Mouse (Mus musculus) thymus, postnatal 36 days (tissue): ENCODE measurements around the gene BC029722.
A peak's percentile ranks its signal among the peaks of the same experiment; 100 is the strongest.

ENCODE experiments used
- DNase-seq, 2 experiments: peaks; one replicate each; pipeline ENCODE4 v3.0.0; 2022; ENCODE audit warnings: mixed read lengths in 2 of 2

Gene BC029722

DNA sequence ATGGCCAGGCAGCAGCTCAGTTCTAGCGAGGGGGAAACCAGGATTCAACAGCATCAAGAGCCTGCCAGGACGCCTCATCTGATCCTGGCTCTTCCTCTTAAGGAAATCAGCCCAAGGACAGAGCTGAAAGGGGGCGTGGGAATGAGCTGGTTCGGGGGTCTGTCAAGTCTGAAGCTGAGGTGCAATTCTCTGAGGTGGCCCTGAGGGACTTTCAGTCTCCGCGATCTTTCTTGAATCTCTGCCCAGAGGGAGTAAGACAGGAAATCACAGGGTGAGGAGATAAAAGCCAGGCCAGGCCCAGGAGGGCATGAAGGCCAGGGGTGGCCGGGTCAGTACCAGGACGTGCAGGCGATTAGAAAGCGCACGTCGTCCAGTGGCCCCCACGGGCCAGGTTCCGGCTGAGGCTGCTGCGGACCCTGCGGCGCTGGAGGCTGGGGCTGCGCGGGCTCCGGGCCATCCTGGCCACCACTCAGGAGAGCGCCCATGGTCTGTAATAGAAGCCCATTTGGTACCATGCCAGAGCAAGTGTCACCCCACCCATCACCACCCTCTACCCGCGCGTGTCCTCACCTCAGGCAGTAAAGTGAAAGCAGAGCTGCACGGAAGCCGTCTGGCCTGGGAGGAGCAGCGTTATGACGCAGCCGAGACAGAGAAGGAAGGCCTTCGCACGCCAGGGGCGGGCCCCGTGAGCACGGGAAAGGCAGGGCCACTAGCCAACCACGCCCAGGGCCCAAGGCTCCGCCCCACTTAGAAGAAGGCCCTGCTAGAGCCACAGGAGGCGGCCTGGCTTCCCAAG lies 432 bp downstream of the BC029722 start:
- DNase-seq = peak; percentile 93 to 95

DNA sequence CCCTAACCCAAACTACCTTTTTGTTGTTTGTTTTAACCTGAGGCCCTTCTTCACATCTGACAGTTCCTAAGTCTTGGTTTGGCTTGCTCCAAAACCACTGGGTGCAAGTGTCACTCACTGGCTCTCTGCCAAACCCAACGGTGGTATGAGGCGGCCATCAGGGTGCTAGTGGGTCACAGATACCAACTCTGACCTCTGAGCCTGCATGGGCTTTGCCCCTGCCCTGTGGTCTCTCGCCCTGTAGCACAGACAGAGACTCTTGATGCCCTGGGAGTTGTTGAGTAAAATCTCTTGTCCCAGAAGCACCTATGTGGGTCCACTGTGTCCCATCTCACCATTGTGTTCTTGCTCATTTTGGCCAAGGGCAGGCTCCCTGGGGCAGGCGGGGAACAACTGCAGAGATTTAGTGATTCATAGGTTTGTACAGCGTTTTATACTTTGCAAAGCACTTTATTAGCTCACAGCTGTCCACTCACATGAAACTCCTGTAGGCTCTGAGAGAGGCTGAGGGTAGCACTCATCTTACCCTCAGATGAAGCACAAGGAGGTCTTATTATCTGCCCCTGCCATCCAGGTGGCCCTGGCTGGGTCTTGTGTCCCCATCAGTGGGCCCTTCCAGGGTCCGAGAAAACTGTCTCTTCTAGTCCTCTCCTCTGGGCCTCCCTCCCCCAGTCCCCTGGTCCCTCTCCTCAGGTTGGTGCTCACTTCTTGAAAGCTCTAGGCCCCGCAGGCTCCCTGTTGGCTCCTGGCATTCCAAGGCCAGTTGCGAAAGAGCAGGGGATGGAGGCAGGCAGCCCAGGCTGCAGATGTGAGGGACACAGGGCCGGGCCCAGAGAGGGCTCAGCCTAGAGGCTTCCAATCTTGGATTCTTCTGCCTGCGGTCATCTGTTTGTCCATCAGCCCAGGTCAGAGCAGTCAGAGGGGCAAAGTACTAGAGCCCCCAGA lies 1.7 kb downstream of the BC029722 start:
- no peak for DNase-seq

DNA sequence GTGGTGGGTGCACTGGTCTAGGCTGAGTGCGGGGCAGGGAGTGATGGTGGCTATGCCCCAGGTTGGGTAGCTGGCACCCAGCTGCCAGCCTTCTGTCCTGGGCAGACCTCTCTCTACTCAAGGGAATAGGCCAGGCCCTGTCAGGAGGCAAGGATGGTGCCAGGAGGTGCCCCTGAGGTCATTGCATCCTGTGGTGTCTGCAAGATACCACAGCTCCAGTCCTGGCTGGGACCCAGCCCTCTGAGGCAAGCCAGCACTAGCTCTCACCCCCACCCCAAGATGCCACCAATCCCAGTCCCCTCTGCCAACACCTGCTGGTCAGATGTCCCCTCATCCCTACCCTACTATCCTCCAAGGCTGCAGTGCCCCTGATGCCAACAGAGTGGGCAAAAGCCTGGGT lies 3.0 kb downstream of the BC029722 start:
- DNase-seq = no peak

DNA sequence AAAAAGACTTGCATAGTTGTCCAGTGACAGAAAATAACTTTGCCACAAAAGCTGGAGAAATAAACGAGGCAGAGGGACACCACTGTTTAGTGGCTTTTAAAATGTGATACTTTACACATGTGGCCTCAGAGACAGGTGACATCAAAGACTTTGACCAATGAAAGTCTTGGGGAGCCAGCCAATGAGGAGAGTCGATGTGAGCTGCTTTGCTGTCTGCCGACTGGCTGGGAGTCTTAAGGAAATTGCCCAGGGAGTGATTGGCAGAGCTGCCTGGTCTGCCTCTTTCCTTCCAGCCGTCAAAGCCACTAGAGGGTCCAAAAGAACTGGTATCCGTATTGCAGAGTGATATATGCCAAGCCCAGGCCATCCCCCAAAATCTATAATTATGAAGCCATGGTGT lies 4.4 kb downstream of the BC029722 start:
- no peak for DNase-seq

DNA sequence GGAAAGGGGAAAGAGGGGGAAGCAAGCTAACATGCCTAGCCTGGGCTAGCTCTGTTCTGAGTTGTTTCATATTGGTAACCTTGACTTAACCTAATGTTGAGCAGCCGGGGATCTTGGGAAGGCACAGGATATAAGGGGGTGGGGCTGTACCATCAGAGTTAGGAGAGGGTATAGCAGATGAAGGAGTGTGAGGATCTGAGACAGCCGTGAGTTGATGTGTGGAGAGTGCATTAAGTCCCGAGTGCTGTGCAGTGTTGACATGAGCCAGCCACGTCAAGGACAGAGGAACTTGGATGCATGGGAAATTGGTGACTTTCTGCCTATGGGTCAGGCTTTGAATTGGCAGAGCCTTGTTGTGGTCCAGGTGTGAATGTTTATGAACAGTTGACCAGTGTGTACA lies 6.6 kb downstream of the BC029722 start:
- no peak for DNase-seq

DNA sequence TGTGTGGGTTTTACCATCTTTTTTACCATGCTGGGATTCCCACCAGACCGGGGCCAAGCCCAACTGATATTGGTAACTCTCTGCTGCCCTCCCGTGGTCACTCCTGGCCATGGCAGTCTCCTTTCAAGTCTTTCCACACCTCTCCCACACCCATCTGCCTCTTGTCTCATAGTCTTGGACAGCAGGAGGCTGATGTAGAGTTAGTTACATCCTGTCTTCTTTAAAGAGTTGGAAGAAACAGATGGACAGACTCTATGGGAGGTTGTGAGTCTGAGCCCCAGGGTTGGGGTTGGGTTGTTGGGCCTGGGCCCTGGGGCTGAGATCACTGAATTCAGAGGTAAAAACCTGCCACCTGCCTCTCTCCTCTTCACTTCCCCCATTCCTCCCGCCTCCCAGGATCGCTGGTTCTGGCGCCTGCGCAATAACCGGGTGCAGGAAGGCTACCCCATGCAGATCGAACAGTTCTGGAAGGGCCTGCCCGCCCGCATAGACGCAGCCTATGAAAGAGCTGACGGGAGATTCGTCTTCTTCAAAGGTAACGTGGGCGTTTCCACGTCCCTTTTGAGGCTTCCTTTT lies 7.3 kb downstream of the BC029722 start:
- peak; percentile 69 to 75 for DNase-seq

DNA sequence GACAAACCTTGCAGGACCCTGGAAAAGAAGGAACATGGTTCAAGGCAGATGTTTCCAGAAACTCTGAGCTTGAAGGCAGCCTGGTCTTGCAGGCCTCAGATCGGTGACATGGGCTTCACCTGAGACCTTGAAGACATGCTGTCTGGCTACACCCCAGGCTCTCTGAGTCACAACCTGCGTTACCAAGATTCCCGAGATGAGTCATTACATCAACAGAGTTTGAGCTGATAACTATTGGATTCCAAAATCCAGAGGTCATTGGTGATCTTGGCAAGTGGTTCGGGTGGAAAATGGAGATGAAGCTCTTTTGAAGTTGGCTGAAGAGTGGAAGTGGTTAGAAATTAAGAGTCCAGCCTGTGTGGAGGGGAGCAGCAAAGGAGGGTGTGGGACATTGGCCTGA lies 9.6 kb downstream of the BC029722 start:
- DNase-seq = no peak

DNA sequence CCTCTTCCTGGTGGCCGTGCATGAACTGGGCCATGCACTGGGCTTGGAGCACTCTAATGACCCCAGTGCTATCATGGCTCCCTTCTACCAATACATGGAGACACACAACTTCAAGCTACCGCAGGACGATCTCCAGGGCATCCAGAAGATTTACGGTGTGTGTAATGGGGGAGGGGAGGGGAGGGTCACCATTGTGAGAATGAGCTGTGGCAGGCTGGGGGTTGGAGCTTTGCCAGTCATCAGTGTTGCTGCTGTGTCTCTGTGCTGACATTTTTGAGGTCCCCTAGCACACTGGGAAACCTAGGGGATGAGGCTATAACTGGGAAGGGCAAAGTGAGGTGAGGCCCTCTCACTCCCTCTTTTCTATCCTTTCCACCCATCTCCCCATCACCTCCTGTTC lies 11.8 kb downstream of the BC029722 start:
- no peak for DNase-seq

DNA sequence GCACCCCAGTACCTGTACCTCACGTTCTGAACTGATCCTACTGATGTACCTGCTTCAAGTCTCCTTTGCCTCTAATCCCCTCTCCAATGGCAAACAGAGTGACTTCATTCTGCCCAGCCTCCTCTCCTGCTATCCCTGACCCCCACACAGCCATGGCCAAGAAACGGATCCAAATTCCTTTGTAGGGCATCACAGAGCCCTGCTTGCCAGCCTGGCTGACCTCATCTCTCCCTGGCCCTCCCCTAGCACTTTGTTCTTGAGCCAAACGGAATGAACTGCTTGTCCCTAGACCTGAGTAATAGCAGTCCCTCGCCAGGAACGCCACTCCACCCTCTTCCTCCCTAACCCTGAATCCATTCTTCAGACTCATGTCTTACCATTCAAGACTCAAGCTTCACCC lies 12.7 kb downstream of the BC029722 start:
- DNase-seq = no peak

DNA sequence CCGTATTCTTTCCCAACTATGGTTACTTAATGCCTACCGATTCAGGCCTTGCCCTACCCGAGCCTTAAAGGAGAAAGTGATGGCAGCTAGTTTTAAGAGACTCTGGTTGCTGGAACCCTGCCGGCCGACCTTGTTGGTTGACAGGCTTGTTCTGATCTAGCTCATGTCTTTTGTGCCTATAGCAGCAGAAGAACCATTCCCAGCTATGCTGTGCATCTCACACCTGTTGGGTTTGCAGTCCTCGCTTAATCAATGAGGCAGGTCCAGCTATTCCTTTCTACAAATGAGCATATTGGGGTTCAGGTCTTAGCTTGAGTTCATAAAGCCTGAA lies 13.3 kb downstream of the BC029722 start:
- DNase-seq = no peak

DNA sequence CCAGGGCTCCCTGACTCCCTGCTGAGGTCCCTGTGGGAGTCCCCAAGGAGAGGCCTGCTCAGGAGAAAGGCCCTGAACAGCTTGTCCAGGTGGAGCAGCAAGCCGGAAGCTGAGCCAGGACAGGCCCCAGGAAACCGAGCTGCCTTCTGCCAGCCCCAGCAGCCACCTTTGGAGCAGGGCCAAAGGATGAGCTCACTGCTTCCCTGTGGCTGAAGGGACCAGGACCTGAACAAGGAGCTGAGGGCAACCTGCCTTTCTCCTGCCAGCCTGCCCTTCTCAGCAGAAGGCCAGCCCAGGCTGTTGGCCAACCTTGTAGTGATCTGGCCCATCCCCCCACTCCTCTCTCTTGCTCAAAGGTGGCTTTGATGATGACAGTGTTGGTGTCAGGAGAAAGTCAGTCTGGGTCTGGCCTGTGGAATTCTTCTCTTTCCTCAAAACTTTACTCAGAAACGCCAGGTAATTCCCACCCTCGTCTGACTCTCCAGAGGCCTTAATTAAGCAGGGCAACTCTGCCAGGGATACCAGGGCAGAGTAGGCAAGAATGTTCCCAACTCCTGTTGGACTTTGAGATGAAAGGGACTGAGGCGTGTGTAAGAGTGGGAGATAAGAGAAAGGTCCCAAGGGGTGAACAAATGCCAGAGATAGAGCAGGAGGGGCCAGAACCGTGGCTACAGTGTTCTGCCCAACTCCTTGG lies 13.8 kb downstream of the BC029722 start:
- no peak for DNase-seq

DNA sequence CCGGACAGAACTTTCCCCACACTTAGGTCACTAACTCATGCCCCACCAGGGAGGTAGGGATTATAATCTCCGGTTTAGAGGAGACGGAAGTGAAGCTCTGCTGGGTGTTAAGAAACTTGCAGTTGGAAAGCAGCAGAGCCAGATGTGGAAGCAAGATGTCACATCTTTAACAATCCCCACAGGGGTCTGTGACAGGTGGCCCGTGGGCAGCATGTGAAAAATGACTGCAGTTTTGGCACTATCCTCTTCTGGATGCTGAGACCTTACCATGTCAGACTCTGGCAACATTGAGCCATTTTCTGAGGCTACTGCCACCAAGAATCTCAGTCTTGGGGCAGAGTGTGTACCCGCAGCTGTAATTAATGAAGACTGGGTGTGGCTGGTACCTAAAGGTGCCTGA lies 15.2 kb downstream of the BC029722 start:
- no peak for DNase-seq

DNA sequence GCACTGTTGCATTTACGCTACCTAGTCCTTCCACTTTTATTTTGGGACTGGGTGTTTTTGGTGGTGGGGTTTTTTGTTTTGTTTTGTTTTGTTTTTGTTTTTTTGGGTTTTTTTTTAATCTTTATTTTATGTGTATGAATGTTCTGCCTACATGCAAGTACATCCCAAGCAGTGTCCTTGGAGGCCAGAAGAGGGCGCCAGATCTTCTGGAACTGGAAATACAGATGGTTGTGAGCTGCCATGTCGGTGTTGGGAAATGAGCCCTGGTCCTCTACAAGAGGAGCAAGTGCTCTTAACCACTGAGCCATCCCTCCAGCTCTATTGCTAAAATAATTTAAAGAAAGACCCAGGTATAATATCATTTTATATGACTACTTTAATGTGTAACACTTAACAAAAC lies 16.5 kb downstream of the BC029722 start:
- DNase-seq = no peak

DNA sequence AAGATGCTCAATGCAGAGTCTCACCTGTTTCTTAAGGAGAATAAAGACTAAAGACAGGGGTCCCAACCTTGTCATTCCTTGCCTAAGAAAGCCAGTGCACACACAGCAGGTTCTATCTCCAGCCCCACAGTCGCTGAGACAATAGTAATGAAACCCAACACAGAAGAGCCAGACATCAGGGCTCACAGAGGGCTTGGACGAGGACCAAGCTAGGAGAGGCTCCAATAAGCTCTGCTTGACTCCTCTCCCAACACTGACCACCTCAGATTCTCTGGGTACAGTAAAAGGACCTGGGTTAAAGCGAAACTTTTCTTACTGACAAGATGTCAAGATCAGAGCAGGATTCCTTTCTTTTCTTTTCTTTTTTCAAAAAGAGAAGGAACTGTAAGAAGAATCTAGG lies 20.6 kb downstream of the BC029722 start:
- no peak for DNase-seq

DNA sequence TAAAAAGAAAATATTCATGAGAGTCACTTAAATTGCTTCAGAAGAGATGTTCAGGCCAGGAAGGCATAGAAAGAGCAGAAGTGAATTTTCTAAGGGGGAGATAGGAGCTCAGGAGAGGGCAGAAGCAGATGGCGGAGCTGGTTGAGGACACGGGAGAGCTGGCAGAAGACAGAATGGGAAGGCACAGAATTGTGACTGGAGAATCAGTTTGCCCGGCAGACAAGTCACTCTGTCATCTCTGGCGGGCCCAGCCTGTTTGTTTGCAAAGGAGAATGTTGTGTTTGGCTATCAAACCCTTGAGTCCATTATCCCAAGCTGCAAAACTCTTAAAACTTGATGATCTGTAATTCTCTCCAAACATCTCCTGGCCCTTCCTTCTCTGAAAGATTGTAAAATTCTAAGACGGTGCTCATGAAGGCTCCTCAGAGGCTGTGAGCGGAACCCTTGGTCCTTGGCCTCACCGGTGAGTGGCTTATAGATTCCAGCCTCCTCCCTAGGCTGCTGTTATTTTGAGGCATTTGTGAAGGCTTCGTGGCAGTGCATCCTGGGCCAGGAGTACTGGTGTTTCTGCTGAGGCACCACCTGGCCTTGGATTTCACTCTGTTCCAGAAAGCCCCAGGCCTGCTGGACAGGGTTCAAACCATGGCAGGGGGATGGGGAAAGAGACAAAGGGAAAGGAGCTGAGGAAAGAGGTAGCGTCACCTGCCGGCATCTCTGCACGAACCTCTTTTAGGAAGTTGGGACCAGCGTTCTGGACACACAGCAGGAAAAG lies 24.4 kb downstream of the BC029722 start:
- no peak for DNase-seq

DNA sequence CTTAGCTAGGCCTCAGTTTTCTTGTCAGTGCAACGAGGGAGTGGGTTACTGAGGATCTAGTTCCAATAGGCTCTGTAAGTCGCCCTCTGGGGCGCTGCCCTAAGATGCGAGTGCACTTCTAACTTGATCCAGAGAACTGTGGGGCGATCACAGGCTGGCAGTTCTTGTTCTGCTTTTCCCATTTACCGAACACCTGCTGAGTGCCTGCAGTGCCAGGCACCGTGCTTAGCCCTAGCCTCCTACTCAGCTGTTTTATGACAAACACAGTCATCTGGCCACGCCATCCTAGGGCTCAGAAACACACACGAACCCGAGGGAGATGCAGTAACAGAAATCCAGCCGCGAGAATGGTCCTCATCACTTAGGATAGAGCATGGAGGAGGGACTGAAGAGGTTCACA lies 26.3 kb downstream of the BC029722 start:
- DNase-seq = no peak

DNA sequence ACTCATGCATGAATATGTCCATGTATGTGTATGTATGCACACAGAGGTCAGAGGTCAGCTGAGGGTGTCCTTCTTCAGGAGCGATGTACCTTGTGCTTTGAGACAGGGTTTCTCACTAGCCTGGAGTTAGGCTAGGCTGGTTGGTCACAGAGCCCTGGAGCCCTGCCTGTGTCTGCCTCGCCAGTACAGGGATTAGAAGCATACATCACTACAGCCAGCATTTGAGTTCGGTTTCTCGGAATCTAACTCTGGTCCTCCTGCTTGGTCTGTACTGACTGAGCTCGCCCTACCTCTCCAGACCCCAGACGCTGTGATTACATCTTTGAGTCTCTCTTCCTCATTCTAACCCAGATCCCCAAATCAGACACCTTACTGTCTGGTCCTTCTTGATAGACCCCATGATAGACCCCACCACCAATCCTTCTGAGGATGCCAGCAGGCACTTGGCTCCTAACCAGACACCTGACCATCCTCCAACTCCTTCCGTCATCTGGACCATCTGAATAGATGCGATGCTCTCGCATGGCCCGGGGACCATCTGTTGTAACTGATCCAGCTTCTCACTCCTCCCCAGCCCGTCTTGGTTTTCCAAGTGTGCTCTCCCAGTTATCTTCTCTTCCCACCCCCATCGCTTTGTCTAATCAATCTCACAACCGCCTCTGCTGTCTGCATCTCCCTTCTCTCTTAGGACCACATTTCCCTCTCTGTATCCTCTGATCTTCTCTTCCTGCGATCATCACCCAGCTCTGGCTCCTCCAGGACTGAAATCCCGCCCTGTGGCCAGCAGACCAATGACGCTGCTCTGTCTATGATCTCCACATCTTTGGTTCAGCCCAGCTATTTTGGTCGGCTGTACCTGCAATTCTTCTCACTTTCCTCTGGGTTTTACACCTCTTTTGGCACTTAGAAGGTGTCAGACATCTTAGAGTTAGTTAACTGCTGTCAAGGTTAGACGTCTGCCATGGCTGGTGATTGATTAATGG lies 31.0 kb downstream of the BC029722 start:
- no peak for DNase-seq

DNA sequence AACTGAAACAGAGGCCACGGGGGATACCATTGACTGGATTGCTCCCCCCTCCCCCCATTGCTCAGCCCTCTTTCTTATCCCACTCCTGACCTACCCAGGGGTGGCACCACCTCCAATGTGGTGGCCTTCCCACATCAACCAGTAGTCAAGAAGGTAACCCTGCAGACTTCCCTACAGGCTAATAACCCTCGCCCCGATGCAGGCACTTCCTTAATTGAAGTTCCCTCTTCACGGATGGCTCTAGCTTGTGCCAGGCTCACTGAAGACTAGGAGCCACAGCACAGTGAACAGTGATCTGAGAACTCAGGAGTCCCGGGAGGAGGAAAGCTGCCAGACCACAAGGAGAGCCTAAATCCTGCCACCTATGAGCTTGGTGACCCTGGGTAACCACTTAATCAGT lies 32.3 kb downstream of the BC029722 start:
- DNase-seq = no peak

DNA sequence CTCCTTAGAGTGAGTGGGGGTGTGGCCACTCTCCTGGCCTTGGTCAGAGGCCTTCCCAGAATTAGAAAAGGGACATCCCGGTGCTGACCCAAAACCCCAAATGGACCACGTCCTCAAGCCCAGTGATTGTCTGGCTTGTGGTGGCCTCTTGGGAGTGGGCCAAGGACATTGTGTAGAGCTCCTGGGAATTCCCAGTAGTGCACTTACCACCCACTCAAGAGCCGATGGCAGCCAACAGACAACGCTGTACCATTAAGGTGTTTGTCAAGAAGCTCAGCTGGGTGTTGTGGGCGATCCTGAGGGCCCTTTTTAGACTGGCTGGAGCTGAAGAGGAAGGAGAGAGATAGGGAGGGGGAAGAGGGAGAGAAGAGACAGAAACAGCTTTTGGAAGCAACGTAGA lies 34.7 kb downstream of the BC029722 start:
- no peak for DNase-seq

DNA sequence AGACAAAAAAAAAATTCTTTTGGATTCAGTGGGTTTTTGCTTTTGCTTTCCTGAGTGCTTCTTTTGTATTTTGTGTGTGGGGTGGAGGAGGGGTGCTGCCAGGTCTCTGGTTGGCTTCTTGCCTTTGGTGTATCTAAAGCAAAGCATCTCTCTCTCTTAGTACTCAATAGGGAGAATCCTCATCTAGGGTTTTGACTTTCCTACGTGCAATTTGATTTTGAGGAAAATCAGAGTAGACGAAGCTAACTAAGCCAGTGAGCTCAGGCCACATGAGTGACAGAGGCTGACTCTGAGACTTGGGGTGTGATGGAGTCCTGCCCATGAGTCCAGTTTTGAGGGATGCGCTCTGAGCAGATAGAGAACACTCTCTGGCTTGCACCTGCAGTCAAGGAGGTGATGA lies 39.7 kb downstream of the BC029722 start:
- DNase-seq = no peak

DNA sequence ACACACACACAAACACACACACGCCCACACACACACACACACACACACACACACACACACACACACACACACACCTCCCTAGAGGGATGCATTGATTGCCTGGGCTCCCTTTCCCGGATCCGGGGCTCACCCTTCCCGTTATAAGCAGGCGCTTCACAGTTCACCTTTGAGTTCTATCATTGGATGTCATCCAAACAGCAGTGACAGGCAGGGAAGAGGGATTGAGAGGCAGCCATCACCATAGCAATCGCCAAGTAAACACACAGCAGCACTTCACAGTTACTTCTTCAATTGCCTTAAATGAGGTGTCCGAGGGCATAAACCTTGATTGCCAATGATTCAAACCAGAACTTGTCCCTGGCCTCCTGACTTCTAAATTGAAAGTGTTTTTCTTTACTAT lies 40.2 kb downstream of the BC029722 start:
- no peak for DNase-seq
